Mouse (Mus musculus) splenic B cell, adult 2 months (primary cell): ENCODE measurements at regions not wholly inside any gene's neighbourhood (a gene's known extent, or its start where the extent isn't known, plus 50 kb on each side); places are given as distances from the start of the nearest gene placed in this dataset.

ENCODE experiments used
- DNase-seq: peaks from one replicate; pipeline ENCODE4 v3.0.0-alpha.2; 2011; ENCODE audit warnings: low read depth, low spot score
- H3K27me3 ChIP-seq: 2 replicates; pipeline ENCODE4 v1.6.1; 2012; ENCODE audit warnings: mild to moderate bottlenecking, low read length, moderate library complexity, mixed read lengths; ENCODE audit not compliant: control insufficient read depth, poor library complexity, insufficient read depth, severe bottlenecking
- H3K36me3 ChIP-seq: 2 replicates; pipeline ENCODE4 v1.6.1; 2012; ENCODE audit warnings: mild to moderate bottlenecking, low read length, moderate library complexity, mixed read lengths; ENCODE audit not compliant: control insufficient read depth, poor library complexity, insufficient read depth, severe bottlenecking

DNA sequence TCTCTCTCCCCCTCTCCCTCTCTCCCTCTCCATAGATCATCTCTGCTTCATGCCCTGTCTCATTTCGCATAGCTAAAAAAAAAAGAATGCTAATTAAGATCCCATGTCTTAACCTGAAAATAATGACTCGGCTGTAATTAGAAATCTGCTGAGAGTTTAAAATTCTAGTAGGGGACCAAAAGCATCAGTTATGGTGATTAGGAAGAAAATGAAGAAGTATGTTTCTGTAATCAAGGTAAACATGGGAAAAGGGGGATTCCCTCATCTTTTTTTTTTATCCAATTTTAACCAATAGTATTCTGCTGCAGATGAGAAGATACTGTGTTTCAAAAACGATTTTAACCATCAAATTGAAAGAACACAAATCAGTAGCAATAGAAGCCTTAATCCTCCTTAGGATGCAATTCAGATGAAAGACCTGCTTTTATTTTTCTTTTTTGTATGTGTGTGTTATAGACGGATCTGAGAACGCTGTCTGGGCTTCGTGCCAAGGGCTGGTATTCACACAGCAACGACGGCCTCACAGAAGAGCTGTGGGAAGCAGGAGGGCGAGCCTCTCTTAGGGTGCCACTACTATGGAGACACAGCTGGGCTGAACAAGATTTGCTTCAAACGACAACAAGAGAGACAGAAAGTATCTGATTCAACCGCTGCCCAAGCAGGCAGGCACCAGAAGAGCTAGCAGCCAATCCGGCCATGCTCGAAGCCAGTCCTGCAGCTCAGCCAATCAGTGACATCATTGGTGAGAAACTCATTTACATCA, 223.2 kb downstream of the Usp25 start:
- Histone ChIP-seq H3K36me3 (no peaks in the 10 kb centered on the region), H3K27me3 (no peaks in the 10 kb centered on the region)
- DNase-seq: no peak

DNA sequence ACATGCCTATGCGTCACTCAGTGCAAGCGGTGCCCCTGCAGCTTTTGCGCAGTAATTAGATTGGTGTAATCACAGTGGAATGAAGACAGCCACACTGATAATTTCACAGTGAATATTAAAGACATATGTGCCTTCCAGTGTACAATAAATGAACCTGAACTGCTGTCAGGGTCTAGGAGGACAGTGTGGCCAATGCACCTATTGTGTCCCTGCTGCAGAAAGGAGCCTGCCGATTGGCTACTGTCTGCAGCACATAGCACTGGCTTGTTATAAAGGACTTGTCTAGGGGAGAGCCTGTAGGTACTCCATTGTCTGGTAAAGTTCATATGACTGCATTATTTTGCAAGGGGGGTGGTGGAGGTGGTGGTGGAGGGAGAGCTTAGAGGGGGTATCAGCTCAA, 222.5 kb downstream of the Usp25 start:
- Histone ChIP-seq H3K36me3 (no peaks in the 10 kb centered on the region), H3K27me3 (no peaks in the 10 kb centered on the region)
- no peak for DNase-seq

DNA sequence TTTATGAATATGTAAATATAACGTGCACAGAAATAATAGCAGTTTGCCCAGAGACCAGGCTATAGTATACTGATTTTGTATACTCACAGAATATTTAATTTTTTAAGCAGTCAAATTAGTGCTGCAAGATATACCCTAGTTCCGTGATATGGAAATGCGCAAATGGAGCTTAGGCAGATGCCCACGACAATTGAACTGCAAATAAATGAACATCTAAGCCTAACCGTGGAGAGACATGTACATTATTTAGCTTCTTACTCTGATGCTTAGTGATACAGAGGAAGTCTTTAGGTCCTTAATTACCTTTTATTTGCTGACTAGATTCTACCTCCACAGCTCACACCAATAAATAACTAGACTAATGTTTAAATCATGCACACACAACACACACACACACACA, 221.9 kb downstream of the Usp25 start:
- no peak for DNase-seq
- H3K36me3 ChIP-seq: no peaks in the 10 kb centered on the region
- no peaks in the 10 kb centered on the region for H3K27me3 ChIP-seq
